8 mouse cellular contexts compared by ENCODE assay signal in genomic region chr17:65614431-65614830, GRCm38 (mm10). TPM values are rescaled to one million over a fixed set of nuclear protein-coding genes. Genes with fewer than 3 reads are reported as not detected.
DNase-seq lines count a peak whose midpoint lies in the region; ATAC-seq and TF ChIP-seq lines count a peak whose summit lies in the region.

No protein-coding gene starts in this region.

- no peak for DNase-seq in heart, postnatal 0 days (ENCODE audit: low spot score)
- DNase-seq in heart, postnatal 14 days: no peak
- DNase-seq in forebrain, postnatal 0 days: no peak
- DNase-seq in midbrain, embryonic 10.5 days (ENCODE audit: low spot score): no peak
- no peak for DNase-seq in thymus, postnatal 36 days
- DNase-seq in gastrocnemius, postnatal 36 days: no peak
- DNase-seq in spleen, postnatal 14 days (ENCODE audit: low spot score in 2 of 2): no peak

- H3K4me2 ChIP-seq in heart, postnatal 0 days (ENCODE audit: low read depth, low read length): peak overlapping the region; percentile 66
- peak overlapping the region; percentile 63 for H3K4me2 ChIP-seq in forebrain, postnatal 0 days (ENCODE audit: low read depth)

- H3K9ac ChIP-seq in heart, postnatal 0 days (replicated peaks; ENCODE audit: low read depth, low read length): peak overlapping the region; percentile 99
- H3K9ac ChIP-seq in forebrain, postnatal 0 days: peak overlapping the region; percentile 99

- TF ChIP-seq POLR2A in bone marrow, adult 2 months (IDR thresholded peaks at IDR 0.05; ENCODE audit: borderline replicate concordance, control insufficient read depth, low read depth, low read length): no peak

- intact Hi-C loops in heart, postnatal 14 days (cut with DNase I): loop anchor here (2.0 to 5.0 kb wide), 2 partner anchors 62 to 168 kb away; partner anchors contain the start of gene Ppp4r1
- intact Hi-C loops in gastrocnemius, postnatal 36 days (cut with DNase I): loop anchor here (5.0 kb wide), 1 partner anchor 168 kb away; the partner anchor contains the start of gene Ppp4r1

- H3K27me3 ChIP-seq in heart, postnatal 0 days (ENCODE audit: control insufficient read depth, insufficient read depth, low read length): no peaks in the 10 kb centered on the region
- no peaks in the 10 kb centered on the region for H3K27me3 ChIP-seq in forebrain, postnatal 0 days (ENCODE audit: insufficient read depth, low read length)
- H3K27me3 ChIP-seq in midbrain, embryonic 10.5 days (ENCODE audit: low read depth, poor library complexity, severe bottlenecking): no peaks in the 10 kb centered on the region

- no peaks in the 10 kb centered on the region for H3K9me3 ChIP-seq in heart, postnatal 0 days (replicated peaks; ENCODE audit: control insufficient read depth, low read length)
- H3K9me3 ChIP-seq in forebrain, postnatal 0 days (ENCODE audit: low read length): no peaks in the 10 kb centered on the region
- H3K9me3 ChIP-seq in midbrain, embryonic 10.5 days (replicated peaks): no peaks in the 10 kb centered on the region

- peaks cover 15% of the 10 kb centered on the region for H3K4me1 ChIP-seq in heart, postnatal 0 days (ENCODE audit: control insufficient read depth, insufficient read depth)
- H3K4me1 ChIP-seq in bone marrow, adult 2 months (ENCODE audit: control insufficient read depth, insufficient read depth, low read length): peaks cover 2% of the 10 kb centered on the region
- H3K4me1 ChIP-seq in forebrain, postnatal 0 days (ENCODE audit: insufficient read depth): no peaks in the 10 kb centered on the region
- peaks cover 37% of the 10 kb centered on the region for H3K4me1 ChIP-seq in midbrain, embryonic 10.5 days

- no peak for TF ChIP-seq CTCF in heart, postnatal 0 days (IDR thresholded peaks at IDR 0.05; ENCODE audit: low read depth)
- no peak for TF ChIP-seq CTCF in bone marrow, adult 2 months (IDR thresholded peaks at IDR 0.05; ENCODE audit: control insufficient read depth, insufficient read depth, low read length)
- no peak for TF ChIP-seq CTCF in forebrain, postnatal 0 days (IDR thresholded peaks at IDR 0.05; ENCODE audit: low read depth)

- H3K36me3 ChIP-seq in heart, postnatal 0 days (replicated peaks; ENCODE audit: control insufficient read depth, insufficient read depth, low read length): no peaks in the 10 kb centered on the region
- no peaks in the 10 kb centered on the region for H3K36me3 ChIP-seq in forebrain, postnatal 0 days (ENCODE audit: insufficient read depth)
- peaks cover 3% of the 10 kb centered on the region; the same call in 1 of the 2 replicates for H3K36me3 ChIP-seq in midbrain, embryonic 10.5 days

- WGBS in heart, postnatal 0 days: 1% methylated on average over 9 of the region's 9 CpGs
- WGBS in bone marrow, adult 2 months: 5% methylated on average over 9 of the region's 9 CpGs
- under 1% methylated on average over 9 of the region's 9 CpGs for WGBS in forebrain, postnatal 0 days
- 2% methylated on average over 9 of the region's 9 CpGs for WGBS in midbrain, embryonic 10.5 days

- TF ChIP-seq EP300 in heart, postnatal 0 days (IDR thresholded peaks at IDR 0.05; ENCODE audit: low read depth): no peak

- no peak for ATAC-seq in heart, postnatal 0 days (ENCODE audit: insufficient read depth, low read depth)
- no peak for ATAC-seq in forebrain, postnatal 0 days

- H3K27ac ChIP-seq in heart, postnatal 0 days (ENCODE audit: low read depth): peak overlapping the region; percentile 98
- H3K27ac ChIP-seq in bone marrow, adult 2 months (ENCODE audit: control insufficient read depth, insufficient read depth, low read depth, low read length, poor library complexity): no peak overlapping the region; the same call in 1 of the 2 replicates
- peak overlapping the region; percentile 100 for H3K27ac ChIP-seq in forebrain, postnatal 0 days (ENCODE audit: low read depth, low read length)
- peak overlapping the region; percentile 99 for H3K27ac ChIP-seq in midbrain, embryonic 10.5 days (replicated peaks)

- H3K4me3 ChIP-seq in heart, postnatal 0 days (ENCODE audit: low read depth, low read length): peak overlapping the region; percentile 91
- H3K4me3 ChIP-seq in bone marrow, adult 2 months (replicated peaks; ENCODE audit: control insufficient read depth, low read depth, low read length): peak overlapping the region; percentile 80
- peak overlapping the region; percentile 96 for H3K4me3 ChIP-seq in forebrain, postnatal 0 days (ENCODE audit: low read depth, low read length)
- H3K4me3 ChIP-seq in midbrain, embryonic 10.5 days: peak overlapping the region; percentile 98

RNA-seq across cellular contexts. Expression of gene Vapa, which starts 1.1 kb away (rescaled TPM):
- 49.8 and 79.9 TPM in 2 replicates for total RNA-seq in heart, postnatal 0 days (2014; rRNA removed; ENCODE audit: low replicate concordance)
- polyA plus RNA-seq in heart, postnatal 0 days (2015; fragmentation: Nextera tagmentation; extraction: Ambion mirVana): 139 and 144 TPM in 2 replicates
- 10 to 100 TPM; 84.0 to 95.2 TPM for total RNA-seq in heart, postnatal 14 days (2021)
- polyA plus RNA-seq in bone marrow, adult 2 months (2011; ENCODE audit: insufficient read depth, insufficient read length, low replicate concordance, missing spikeins): 30.7 and 60.4 TPM in 2 replicates
- 114 and 144 TPM in 2 replicates for total RNA-seq in forebrain, postnatal 0 days (2014; rRNA removed)
- 320 and 327 TPM in 2 replicates for polyA plus RNA-seq in forebrain, postnatal 0 days (2015; fragmentation: Nextera tagmentation; extraction: Ambion mirVana)
- polyA plus RNA-seq in midbrain, embryonic 10.5 days (2016; fragmentation: Nextera tagmentation; extraction: Ambion mirVana): 174 and 184 TPM in 2 replicates
- total RNA-seq in gastrocnemius, postnatal 36 days (2021): 100 to 1,000 TPM; 125 to 128 TPM

RNA-seq across cellular contexts. Expression of gene Txndc2, which starts 27.5 kb away (rescaled TPM):
- not detected in 2 replicates for total RNA-seq in heart, postnatal 0 days (2014; rRNA removed; ENCODE audit: low replicate concordance)
- 0.16 and 0.18 TPM in 2 replicates for polyA plus RNA-seq in heart, postnatal 0 days (2015; fragmentation: Nextera tagmentation; extraction: Ambion mirVana)
- under 1 TPM in 1 of 2 experiments, not detected in 1; 0.19 TPM for total RNA-seq in heart, postnatal 14 days (2021)
- not detected in 2 replicates for polyA plus RNA-seq in bone marrow, adult 2 months (2011; ENCODE audit: insufficient read depth, insufficient read length, low replicate concordance, missing spikeins)
- total RNA-seq in forebrain, postnatal 0 days (2014; rRNA removed): 0.19 TPM in 1 of 2 replicates, not detected in the other
- not detected in 2 replicates for polyA plus RNA-seq in forebrain, postnatal 0 days (2015; fragmentation: Nextera tagmentation; extraction: Ambion mirVana)
- not detected in 2 replicates for polyA plus RNA-seq in midbrain, embryonic 10.5 days (2016; fragmentation: Nextera tagmentation; extraction: Ambion mirVana)
- not detected for total RNA-seq in gastrocnemius, postnatal 36 days (2021)
